Mouse (Mus musculus) olfactory bulb, adult 2 months (tissue): ENCODE measurements around the gene Chst14. TPM values are rescaled to one million over a fixed set of nuclear protein-coding genes. Genes with fewer than 3 reads are reported as not detected.
A peak's percentile ranks its signal among the peaks of the same experiment; 100 is the strongest.

Experiments
- H3K27ac ChIP-seq: fragments of 200-500 bp; 2 replicates; pipeline ENCODE4 v1.5.1; 2012; ENCODE audit warnings: low read depth, low read length; ENCODE audit not compliant: insufficient read depth
- H3K4me1 ChIP-seq: fragments of 200-500 bp; 2 replicates; pipeline ENCODE4 v1.6.1; 2012; ENCODE audit warnings: low read length; ENCODE audit not compliant: control insufficient read depth, insufficient read depth
- H3K4me3 ChIP-seq: fragments of 200-500 bp; 2 replicates; pipeline ENCODE4 v1.5.1; 2012; ENCODE audit warnings: mild to moderate bottlenecking, low read depth, low read length, moderate library complexity; ENCODE audit not compliant: insufficient read depth
- CTCF ChIP-seq: fragments of 200-500 bp; IDR thresholded peaks from 2 replicates; pipeline ENCODE4 v1.5.1; 2012; ENCODE audit warnings: low read depth, mild to moderate bottlenecking, low read length, moderate library complexity; ENCODE audit not compliant: insufficient read depth
- POLR2A ChIP-seq: fragments of 200-500 bp; IDR thresholded peaks from 2 replicates; pipeline ENCODE4 v1.6.1; 2012; ENCODE audit warnings: mild to moderate bottlenecking, low read depth, low read length, moderate library complexity; ENCODE audit not compliant: insufficient read depth
- WGBS: fragments of 180-500 bp; shearing (Covaris S2); methylation state at CpG from one replicate; pipeline ENCODE4 v1.1.7; 2018; 5-methylcytosine and 5-hydroxymethylcytosine counted together
- polyA plus RNA-seq: library from polyadenylated mRNA; stranded (reverse); fragments of >200 nt; gene quantifications from 2 replicates; pipeline ENCODE4 v1.2.4, GENCODE M21; 2012; ENCODE audit warnings: low replicate concordance; ENCODE audit not compliant: missing spikeins, insufficient read depth, insufficient read length

The Chst14 gene
- polyA plus RNA-seq: not detected in 2 replicates

GRCm38 (mm10) chr2:118926361-118926997 lies at the start of gene Chst14:
TSS of gene Chst14 (plus strand) at chr2:118926496.
- Histone ChIP-seq H3K27ac (no peak within 1 kb of the TSS), H3K4me1 (peaks cover 27% of the 10 kb centered on the region), H3K4me3 (peak within 1 kb of the TSS; percentile 52)
- TF ChIP-seq CTCF: no peak
- no peak for TF ChIP-seq POLR2A
- 18% methylated on average over 46 of the region's 47 CpGs for WGBS

GRCm38 (mm10) chr2:118881019-118881418 lies 45.3 kb upstream of the Chst14 start:
- H3K4me1 ChIP-seq: peaks cover 9% of the 10 kb centered on the region
- WGBS: 86% methylated on average over 4 of the region's 4 CpGs
- no peak overlapping the region for H3K4me3 ChIP-seq
- no peak for TF ChIP-seq POLR2A
- no peak for TF ChIP-seq CTCF
- H3K27ac ChIP-seq: no peak overlapping the region

DNA sequence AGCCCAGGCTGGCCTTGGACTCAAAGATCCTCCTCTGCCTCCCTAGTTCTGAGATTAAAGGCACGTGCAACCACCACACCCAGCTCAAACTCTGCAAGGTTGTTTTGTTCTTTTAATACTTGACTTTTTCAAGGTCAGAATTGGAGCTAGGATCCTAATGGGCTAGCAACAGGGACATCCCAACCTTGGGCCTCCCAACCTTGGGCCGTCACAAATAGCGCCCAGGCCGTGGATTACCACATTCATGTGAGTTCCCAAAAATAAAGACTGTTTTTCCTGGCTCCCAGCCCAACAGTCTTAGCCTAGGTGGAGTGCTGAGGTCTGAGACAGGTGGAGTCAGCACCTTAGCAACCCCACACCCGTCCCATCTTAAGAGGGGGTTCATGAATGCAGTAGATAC lies 44.3 kb upstream of the Chst14 start:
- Histone ChIP-seq H3K27ac (no peak overlapping the region), H3K4me1 (peaks cover 9% of the 10 kb centered on the region), H3K4me3 (no peak overlapping the region)
- TF ChIP-seq CTCF (no peak), POLR2A (no peak)
- WGBS: 81% methylated on average over 5 of the region's 5 CpGs

GRCm38 (mm10) chr2:118882840-118883679 lies 43.2 kb upstream of the Chst14 start:
- TF ChIP-seq CTCF (peak; percentile 99), POLR2A (no peak)
- H3K4me1 ChIP-seq: peaks cover 15% of the 10 kb centered on the region
- H3K4me3 ChIP-seq: peak overlapping the region; percentile 51
- H3K27ac ChIP-seq: no peak overlapping the region
- 3% methylated on average over 32 of the region's 32 CpGs for WGBS

- H3K27ac ChIP-seq: no peak overlapping the region
- H3K4me3 ChIP-seq: no peak overlapping the region
- peaks cover 9% of the 10 kb centered on the region for H3K4me1 ChIP-seq
- 71% methylated on average over 13 of the region's 13 CpGs for WGBS
- TF ChIP-seq POLR2A (no peak), CTCF (no peak)
Observed at GRCm38 (mm10) chr2:118887440-118887839, 38.9 kb upstream of the Chst14 start.

GRCm38 (mm10) chr2:118887845-118888548 lies 38.3 kb upstream of the Chst14 start:
- no peak overlapping the region for H3K27ac ChIP-seq
- H3K4me1 ChIP-seq: peaks cover 8% of the 10 kb centered on the region
- TF ChIP-seq CTCF (no peak), POLR2A (no peak)
- no peak overlapping the region for H3K4me3 ChIP-seq
- 38% methylated on average over 14 of the region's 14 CpGs for WGBS

DNA sequence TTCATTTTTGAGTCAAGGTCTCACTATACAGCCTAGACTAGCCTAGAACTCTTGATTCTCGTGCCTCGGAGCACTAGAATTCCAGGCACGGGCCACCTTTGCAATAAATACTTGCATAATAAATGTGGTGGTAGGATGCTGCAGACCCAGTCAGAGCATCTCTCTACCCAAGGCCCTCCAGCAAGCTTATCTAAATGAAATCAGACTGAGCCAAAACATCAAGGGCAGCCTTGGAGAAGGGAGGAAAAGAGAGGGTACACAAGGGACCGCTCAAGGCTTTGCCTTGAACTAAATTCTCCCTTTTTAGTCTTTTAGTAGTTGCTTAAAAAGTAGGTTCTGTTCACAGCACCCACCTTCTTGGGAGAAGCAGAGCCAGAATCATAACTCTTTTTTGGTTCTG lies 35.1 kb upstream of the Chst14 start:
- no peak for TF ChIP-seq CTCF
- TF ChIP-seq POLR2A: no peak
- Histone ChIP-seq H3K4me3 (no peak overlapping the region), H3K27ac (no peak overlapping the region), H3K4me1 (peaks cover 9% of the 10 kb centered on the region)
- 94% methylated on average over 4 of the region's 4 CpGs for WGBS

- no peak for TF ChIP-seq POLR2A
- no peak for TF ChIP-seq CTCF
- 9% methylated on average over 38 of the region's 38 CpGs for WGBS
- Histone ChIP-seq H3K4me3 (peak overlapping the region; percentile 58), H3K27ac (no peak overlapping the region), H3K4me1 (peaks cover 43% of the 10 kb centered on the region)
Observed at GRCm38 (mm10) chr2:118895990-118896913, 30.0 kb upstream of the Chst14 start.
